Mouse (Mus musculus) erythroblast, embryonic 14.5 days (primary cell): ENCODE data around the gene Szt2. TPM values are rescaled to one million over a fixed set of nuclear protein-coding genes. Genes with fewer than 3 reads are reported as not detected.

Experiments
- H3K27me3 ChIP-seq: 2 replicates; pipeline ENCODE4 v1.6.1; 2012; ENCODE audit warnings: inconsistent platforms; ENCODE audit not compliant: control insufficient read depth
- H3K36me3 ChIP-seq: 2 replicates; pipeline ENCODE4 v1.6.1; 2012; ENCODE audit warnings: mild to moderate bottlenecking, inconsistent platforms; ENCODE audit not compliant: control insufficient read depth
- H3K4me1 ChIP-seq: 2 replicates; pipeline ENCODE4 v1.6.1; 2012; ENCODE audit warnings: inconsistent platforms; ENCODE audit not compliant: control insufficient read depth
- H3K4me3 ChIP-seq: replicated peaks from 2 replicates; pipeline ENCODE3; 2012; ENCODE audit warnings: moderate library complexity, mild to moderate bottlenecking, inconsistent platforms
- H3K9me3 ChIP-seq: 2 replicates; pipeline ENCODE4 v1.6.1; 2012; ENCODE audit warnings: low read length, inconsistent platforms, mixed read lengths; ENCODE audit not compliant: control insufficient read depth
- GATA1 ChIP-seq: IDR thresholded peaks from 2 replicates; pipeline ENCODE4 v1.6.1; 2012; ENCODE audit warnings: low read length, inconsistent platforms, mixed read lengths
- TAL1 ChIP-seq: IDR thresholded peaks from 3 replicates; pipeline ENCODE4 v1.6.1; 2012; ENCODE audit warnings: low read length, inconsistent platforms, mixed read lengths
- polyA plus RNA-seq: library from polyadenylated mRNA; stranded (reverse); fragments of >175 nt; gene quantifications from 2 replicates; pipeline ENCODE4 v1.2.3, GENCODE M21; 2012

Szt2 gene
- polyA plus RNA-seq, 1 experiment = 9.3 TPM

- H3K36me3 ChIP-seq = peaks cover 98% of the 10 kb centered on the region
Observed at GRCm38 (mm10) chr4:118394505-118394904, 14.6 kb downstream of the Szt2 start.

GRCm38 (mm10) chr4:118390146-118390545 is 18.9 kb downstream of the Szt2 start:
- Histone ChIP-seq H3K36me3 (peaks cover 99% of the 10 kb centered on the region), H3K9me3 (no peaks in the 10 kb centered on the region), H3K4me1 (peaks cover 2% of the 10 kb centered on the region; the same call in 1 of the 2 replicates), H3K27me3 (no peaks in the 10 kb centered on the region), H3K4me3 (no peak overlapping the region)
- TF ChIP-seq GATA1 (no peak), TAL1 (no peak)

More at GRCm38 (mm10) chr4:118394505-118394904, 14.6 kb downstream of the Szt2 start:
- Histone ChIP-seq H3K4me1 (no peaks in the 10 kb centered on the region; the same call in 1 of the 2 replicates), H3K27me3 (no peaks in the 10 kb centered on the region), H3K4me3 (no peak overlapping the region), H3K9me3 (no peaks in the 10 kb centered on the region)
- TF ChIP-seq GATA1 (no peak), TAL1 (no peak)

- H3K36me3 ChIP-seq = peaks cover 100% of the 10 kb centered on the region
- TF ChIP-seq TAL1 = no peak
- no peak for TF ChIP-seq GATA1
- H3K4me1 ChIP-seq = peaks cover 2% of the 10 kb centered on the region; the same call in 1 of the 2 replicates
- H3K9me3 ChIP-seq = no peaks in the 10 kb centered on the region
- no peak overlapping the region for H3K4me3 ChIP-seq
- H3K27me3 ChIP-seq = no peaks in the 10 kb centered on the region
Observed at GRCm38 (mm10) chr4:118387316-118387715, 21.8 kb downstream of the Szt2 start.

GRCm38 (mm10) chr4:118383271-118383670 is 25.8 kb downstream of the Szt2 start:
- Histone ChIP-seq H3K27me3 (no peaks in the 10 kb centered on the region), H3K4me3 (no peak overlapping the region), H3K9me3 (no peaks in the 10 kb centered on the region), H3K36me3 (peaks cover 98% of the 10 kb centered on the region), H3K4me1 (peaks cover 2% of the 10 kb centered on the region; the same call in 1 of the 2 replicates)
- TF ChIP-seq GATA1 (no peak), TAL1 (no peak)

- no peak for TF ChIP-seq TAL1
- no peak for TF ChIP-seq GATA1
- no peaks in the 10 kb centered on the region for H3K4me1 ChIP-seq
- H3K36me3 ChIP-seq = peaks cover 98% of the 10 kb centered on the region
- no peak overlapping the region for H3K4me3 ChIP-seq
- no peaks in the 10 kb centered on the region for H3K27me3 ChIP-seq
- no peaks in the 10 kb centered on the region for H3K9me3 ChIP-seq
Observed at GRCm38 (mm10) chr4:118375999-118376398, 33.1 kb downstream of the Szt2 start.

GRCm38 (mm10) chr4:118371822-118372221 is 37.3 kb downstream of the Szt2 start:
- Histone ChIP-seq H3K27me3 (no peaks in the 10 kb centered on the region), H3K4me1 (no peaks in the 10 kb centered on the region), H3K36me3 (peaks cover 99% of the 10 kb centered on the region), H3K4me3 (no peak overlapping the region), H3K9me3 (no peaks in the 10 kb centered on the region)
- TF ChIP-seq GATA1 = no peak
- no peak for TF ChIP-seq TAL1

GRCm38 (mm10) chr4:118368616-118369015 is 40.5 kb downstream of the Szt2 start:
- Histone ChIP-seq H3K36me3 (peaks cover 96% of the 10 kb centered on the region), H3K9me3 (no peaks in the 10 kb centered on the region), H3K4me1 (no peaks in the 10 kb centered on the region), H3K27me3 (no peaks in the 10 kb centered on the region), H3K4me3 (no peak overlapping the region)
- TF ChIP-seq GATA1 (no peak), TAL1 (no peak)

- no peaks in the 10 kb centered on the region for H3K27me3 ChIP-seq
- no peaks in the 10 kb centered on the region for H3K9me3 ChIP-seq
- no peak overlapping the region for H3K4me3 ChIP-seq
- H3K4me1 ChIP-seq = no peaks in the 10 kb centered on the region
- no peak for TF ChIP-seq GATA1
- no peak for TF ChIP-seq TAL1
- H3K36me3 ChIP-seq = peaks cover 96% of the 10 kb centered on the region
Observed at GRCm38 (mm10) chr4:118367551-118367950, 41.5 kb downstream of the Szt2 start.

GRCm38 (mm10) chr4:118365991-118366390 is 43.1 kb downstream of the Szt2 start:
- H3K9me3 ChIP-seq = no peaks in the 10 kb centered on the region
- H3K36me3 ChIP-seq = peaks cover 94% of the 10 kb centered on the region
- no peaks in the 10 kb centered on the region for H3K27me3 ChIP-seq
- TF ChIP-seq TAL1 = no peak
- no peak for TF ChIP-seq GATA1
- no peak overlapping the region for H3K4me3 ChIP-seq
- H3K4me1 ChIP-seq = peaks cover 5% of the 10 kb centered on the region

GRCm38 (mm10) chr4:118364641-118365040 is 44.4 kb downstream of the Szt2 start:
- H3K4me3 ChIP-seq = no peak overlapping the region
- H3K27me3 ChIP-seq = no peaks in the 10 kb centered on the region
- TF ChIP-seq TAL1 (no peak), GATA1 (no peak)
- peaks cover 18% of the 10 kb centered on the region for H3K4me1 ChIP-seq
- no peaks in the 10 kb centered on the region for H3K9me3 ChIP-seq
- peaks cover 82% of the 10 kb centered on the region for H3K36me3 ChIP-seq
